Mouse (Mus musculus): ENCODE measurements around the gene Sdhb.

Sdhb gene

DNA sequence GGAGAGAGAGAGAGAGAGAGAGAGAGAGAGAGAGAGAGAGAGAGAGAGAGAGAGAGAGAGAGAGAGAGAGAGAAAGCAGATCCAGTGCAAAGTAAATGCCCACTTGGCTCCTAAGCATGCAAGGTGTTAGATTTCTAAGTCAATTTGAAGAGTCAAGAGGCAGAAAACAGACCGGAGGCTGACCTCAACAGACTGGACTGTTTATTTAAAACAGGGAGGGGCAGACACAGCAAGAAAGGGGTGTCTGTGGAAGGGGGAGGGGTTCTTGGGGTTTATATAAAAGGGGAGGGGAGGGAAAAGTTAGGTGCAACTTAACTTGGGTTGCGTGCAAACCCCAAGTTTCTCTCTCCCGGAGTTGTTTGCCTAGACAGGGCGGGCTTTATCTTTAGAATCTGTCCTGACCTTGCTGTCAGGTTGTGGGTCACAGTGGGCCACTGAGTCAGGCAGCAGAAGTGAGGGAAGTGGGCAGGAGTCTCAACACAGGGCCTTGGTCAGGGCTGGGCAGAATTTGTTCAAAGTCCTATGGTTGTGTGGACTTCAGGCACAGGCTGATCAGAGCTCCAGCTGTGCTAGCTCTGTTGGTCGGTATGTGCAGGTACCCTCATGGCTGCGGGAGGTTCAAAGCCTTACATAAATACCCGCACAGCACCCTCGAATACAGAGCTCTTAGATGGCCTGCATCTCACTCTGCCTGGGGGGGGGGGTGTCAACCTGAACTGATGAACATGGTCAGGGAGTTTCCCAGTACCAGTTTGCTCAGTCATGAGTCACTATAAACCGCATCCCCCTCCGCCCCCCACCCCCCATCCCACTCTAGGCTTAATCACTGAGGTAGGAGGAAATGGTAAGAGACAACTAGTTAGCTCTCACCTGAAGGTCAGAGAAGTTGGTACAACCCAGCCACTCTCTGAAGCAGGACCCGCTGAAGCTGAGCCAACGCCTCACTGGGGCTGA lies 13.2 kb upstream of the Sdhb start:
- ATAC-seq (ENCODE audit: insufficient number of reproducible peaks, low FRiP score, low TSS enrichment): no peak

DNA sequence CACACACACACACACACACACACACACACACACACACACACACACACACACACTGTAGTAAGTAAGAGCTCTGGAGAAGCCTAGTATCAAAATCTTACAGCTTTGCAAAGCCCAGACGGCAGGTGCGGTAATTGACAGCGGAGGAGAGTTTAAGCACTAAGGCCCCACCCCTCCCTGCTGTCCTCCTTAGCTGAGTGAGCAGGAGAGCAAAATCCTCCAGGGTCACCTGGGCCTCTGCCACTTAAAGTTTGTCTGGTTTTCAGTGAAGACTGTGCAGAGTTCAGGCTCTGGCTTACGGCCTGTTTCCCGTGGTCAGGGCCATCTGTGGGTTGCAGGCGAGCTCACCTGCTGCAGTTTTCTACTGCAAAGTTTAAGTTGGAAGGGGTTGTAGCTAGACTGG lies 12.5 kb upstream of the Sdhb start:
- ATAC-seq (ENCODE audit: insufficient number of reproducible peaks, low FRiP score, low TSS enrichment): no peak

DNA sequence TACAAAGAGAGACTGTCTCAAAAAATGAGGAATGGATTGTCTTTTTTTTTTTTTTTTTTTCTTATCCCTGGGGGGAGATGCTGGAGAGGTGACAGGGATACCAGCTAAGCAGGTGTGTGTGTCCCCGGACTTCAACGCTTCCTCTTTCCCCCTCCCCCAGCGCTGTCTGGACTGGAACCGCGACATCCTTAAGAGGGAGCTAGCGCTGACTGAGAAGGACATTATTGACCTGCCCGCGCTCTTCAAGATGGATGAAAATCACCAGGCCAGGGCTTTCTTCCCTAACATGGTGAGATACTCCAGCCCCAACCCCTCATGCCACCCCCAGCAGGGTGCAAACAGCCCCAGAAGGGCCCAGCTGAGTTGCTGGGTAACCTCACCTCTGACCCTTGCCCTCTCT lies 12.0 kb upstream of the Sdhb start:
- ATAC-seq (ENCODE audit: insufficient number of reproducible peaks, low FRiP score, low TSS enrichment): no peak

DNA sequence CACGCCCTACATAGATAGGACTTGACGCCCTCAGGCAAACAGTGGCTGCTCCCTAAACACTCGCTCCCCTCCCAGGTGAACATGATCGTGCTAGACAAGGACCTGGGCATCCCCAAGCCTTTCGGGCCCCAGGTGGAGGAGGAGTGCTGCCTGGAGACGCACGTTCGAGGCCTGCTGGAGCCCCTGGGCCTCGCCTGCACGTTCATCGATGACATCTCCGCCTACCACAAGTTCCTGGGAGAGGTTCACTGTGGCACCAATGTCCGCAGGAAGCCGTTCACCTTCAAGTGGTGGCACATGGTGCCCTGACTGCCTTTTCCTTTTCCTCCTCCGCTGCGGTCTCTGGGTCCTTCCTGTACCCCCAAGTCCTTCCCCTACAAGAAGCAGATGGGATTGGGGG lies 11.4 kb upstream of the Sdhb start:
- no peak for ATAC-seq (ENCODE audit: insufficient number of reproducible peaks, low FRiP score, low TSS enrichment)

DNA sequence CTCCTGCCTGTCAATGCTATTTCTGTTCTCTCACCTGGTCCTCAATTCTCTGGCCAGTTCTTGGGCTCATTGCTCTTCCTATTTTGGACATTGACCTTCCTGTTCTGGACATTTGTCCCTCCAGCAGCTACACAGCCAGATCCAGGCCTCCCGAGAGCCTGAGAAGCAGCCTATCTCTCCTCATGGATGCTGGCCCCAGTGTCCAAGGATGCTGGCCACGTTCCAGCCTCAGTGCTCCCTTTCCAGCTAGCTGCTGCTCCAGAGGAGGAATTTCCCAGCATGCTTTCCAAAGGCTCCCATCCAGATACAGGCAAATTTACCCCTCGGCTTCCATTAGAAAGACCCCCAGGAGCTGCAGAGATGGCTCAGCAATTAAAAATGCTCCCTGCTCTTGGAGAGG lies 10.4 kb upstream of the Sdhb start:
- ATAC-seq (ENCODE audit: insufficient number of reproducible peaks, low FRiP score, low TSS enrichment): no peak

DNA sequence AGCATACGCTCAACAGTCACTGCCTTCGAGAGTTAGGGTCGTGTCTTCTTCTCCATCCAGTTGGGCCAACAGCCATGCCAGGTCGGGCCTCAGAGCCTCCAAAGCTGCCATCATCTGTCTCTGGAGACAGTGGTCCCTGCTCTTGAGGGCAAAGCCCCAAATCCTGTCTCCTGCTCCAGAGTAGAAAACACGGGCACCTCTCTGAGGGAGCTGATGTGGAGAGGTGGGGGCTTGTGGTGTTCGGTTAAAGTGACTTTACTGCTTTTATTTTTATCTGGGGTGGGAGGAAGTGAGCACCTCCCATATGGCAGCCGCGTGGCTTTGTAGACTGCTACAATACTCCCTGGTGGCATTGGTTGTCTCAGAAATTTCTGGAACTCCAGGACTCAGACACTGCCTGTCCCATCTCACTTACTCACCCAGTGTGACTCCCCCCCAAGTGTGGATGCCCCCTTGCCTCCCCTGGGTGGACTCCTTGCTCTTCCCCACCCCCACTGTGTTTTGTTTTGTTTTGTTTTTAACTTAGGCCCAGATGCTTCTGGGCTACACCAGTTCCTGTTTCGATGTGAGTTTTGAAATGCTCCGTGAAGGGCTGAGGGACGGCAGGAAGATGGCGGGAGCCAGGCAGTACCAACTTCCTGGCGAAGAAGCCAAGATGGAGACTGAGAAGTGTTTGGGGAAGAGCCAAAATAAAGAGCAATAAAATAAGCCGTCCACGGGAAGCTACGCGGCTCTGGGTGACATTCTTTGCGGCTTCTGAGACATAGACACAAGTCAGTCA lies 9.0 kb upstream of the Sdhb start:
- ATAC-seq (ENCODE audit: insufficient number of reproducible peaks, low FRiP score, low TSS enrichment): no peak

DNA sequence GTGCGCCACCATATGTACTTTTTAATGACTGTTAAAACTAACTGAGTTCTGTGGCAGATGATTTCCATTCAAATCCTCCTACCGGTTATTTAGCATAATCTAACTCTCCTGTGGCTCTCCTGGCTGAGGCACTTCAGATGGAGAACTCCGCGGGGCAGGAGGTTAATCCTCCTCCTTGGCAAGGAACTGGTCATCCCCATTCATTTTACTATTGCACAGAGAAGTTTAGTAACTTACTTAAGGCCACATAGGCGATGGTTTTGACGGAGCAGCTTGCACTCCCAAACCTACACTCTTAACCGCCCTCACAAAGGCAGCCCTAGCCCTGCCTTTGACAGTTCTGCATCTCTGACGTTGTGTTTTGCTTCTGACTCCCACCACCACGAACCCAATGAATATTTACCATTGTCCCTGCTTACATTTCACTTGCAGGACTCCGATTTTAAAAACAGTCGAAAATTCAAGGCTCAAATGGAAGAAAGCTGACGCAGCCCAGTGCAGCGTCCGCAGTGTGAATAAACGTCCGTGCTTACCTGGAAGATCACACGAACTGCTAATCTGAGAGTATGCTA lies 3.8 kb upstream of the Sdhb start:
- no peak for ATAC-seq (ENCODE audit: insufficient number of reproducible peaks, low FRiP score, low TSS enrichment)

DNA sequence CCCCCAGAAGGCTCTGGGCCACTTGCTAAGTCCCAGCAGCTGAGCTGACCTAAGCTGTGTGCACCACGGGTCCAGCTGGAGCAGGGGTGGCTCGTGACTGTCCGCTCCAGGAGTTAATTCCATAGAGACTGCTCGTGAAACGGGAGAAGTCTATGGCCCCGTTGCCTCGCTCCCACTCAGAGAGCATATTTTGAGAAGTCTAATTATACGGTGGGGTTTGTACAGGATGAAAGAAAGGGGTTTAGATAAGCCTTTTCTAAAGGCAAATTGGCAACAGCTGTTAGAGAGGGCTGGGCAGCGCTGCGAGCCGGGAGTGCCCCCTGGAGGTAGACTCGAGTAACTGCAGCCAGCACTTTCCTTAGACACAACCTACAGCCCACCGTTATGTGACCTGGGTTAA lies 3.3 kb upstream of the Sdhb start:
- ATAC-seq (ENCODE audit: insufficient number of reproducible peaks, low FRiP score, low TSS enrichment): no peak

DNA sequence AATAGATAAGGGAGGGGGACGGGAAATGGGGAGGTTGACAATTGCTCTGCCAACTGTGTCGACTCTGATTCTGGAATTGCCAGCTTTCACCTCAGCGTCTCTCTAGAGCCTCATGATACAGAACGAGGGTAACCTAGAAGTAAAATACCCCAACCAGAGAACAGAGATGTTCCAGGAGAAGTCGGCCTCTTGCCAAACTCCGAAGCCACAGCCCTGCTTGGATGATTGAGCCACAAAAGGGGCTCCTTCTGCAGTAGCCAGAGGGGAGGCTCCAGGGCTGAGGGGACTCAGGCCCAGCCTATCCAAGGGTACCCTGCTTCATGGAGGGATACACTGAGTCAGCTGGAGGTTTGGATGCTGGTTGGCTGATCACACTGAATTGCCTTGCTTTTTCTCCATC lies 2.7 kb upstream of the Sdhb start:
- ATAC-seq (ENCODE audit: insufficient number of reproducible peaks, low FRiP score, low TSS enrichment): no peak

DNA sequence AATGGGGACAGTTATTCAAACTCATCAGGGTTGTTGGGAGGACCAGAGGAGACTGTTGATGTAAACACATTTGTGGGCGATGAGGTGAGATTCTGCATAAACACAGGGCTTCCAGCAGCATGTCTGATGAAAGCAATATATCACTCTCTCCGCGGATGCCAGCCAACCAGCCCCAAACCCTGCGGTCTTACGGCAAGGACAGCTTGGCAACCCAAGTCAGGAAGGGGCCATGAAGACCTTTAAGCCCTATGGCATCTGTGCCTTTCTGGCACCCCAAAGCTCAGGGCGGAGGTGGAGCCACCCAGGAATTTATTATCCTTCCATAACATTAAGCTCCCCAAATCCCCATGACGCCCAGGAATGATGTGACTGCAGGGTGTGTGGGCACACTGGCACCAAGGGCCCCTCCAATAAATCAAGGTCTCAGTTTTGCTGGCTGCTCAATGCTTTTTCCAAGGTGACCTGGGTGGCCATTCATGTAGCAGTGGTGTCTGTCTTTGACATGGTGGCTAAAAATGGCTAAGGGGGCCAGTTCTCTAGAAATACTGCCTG lies 1.8 kb upstream of the Sdhb start:
- ATAC-seq (ENCODE audit: insufficient number of reproducible peaks, low FRiP score, low TSS enrichment): no peak

DNA sequence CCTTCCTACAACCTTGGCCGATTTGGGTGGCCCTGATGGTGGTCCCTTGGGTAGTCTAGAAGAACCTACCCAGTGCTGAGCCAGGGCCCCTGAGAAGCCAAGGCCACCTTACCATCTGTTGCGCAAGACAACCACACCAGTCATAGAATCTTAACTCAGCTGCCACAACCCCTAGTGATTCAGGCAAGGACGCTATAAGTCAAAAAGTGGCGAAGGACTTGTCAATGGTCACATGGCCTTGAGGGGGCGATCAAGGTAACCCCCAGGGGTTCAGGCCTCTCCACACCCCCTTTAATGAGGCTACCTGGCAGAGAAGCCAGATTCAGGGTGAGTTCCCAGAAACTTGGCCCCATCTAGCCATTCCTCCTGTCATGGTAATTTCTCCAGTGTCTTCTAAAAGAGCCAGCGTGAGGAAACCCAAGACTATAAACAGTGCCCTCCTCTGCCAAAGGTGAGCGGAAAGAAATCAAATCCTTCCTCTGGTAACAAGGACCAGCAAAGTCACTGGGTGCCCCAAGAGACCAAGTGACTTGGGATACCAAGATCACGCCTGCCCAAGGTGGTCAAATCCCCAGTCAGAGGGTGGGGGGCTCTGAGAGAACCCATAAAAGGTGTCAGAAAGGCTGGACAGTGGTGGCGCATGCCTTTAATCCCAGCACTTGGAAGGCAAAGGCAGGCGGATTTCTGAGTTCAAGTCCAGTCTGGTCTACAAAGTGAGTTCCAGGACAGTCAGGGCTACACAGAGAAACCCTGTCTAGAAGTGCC lies 1.1 kb upstream of the Sdhb start:
- no peak for ATAC-seq (ENCODE audit: insufficient number of reproducible peaks, low FRiP score, low TSS enrichment)

DNA sequence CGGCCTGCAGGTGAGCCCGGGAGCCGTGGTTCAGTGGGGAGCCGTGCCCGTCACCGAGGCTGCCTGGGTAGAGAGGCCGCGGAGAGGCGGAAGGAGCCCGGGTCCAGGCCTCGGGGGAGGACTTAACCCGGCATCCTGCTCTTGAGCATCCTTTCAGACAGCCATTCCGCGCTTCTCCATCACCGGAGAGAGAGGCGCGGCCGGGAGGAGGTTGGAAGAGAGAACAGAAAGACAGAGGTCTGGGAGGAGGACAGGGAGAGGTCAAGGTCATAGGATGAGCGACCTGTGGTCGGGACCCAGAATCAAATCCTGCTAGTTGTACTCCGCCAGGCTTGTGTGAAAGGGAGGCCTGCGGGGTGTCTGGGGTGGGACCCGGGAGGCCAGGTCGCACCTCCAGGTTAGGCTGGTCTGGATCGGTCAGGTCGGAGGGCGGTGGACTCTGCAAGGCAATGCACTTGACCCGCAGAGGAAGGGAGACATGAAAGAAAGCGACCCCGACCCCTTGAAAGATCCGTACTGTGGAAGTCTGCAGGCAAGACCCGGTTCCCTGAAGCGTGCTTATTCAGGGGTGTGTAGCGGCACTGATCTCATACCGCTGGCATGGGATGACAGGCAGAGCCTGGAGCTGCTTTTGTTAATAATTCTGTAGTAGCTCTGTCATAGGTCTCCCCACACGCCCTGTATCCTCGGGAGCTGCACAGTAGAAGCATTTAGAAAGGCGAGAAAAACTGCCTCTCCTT lies 634 bp downstream of the Sdhb start:
- 0 out of 2 replicates have a peak, but pooled peaks have one; percentile 9 for ATAC-seq (ENCODE audit: insufficient number of reproducible peaks, low FRiP score, low TSS enrichment)

DNA sequence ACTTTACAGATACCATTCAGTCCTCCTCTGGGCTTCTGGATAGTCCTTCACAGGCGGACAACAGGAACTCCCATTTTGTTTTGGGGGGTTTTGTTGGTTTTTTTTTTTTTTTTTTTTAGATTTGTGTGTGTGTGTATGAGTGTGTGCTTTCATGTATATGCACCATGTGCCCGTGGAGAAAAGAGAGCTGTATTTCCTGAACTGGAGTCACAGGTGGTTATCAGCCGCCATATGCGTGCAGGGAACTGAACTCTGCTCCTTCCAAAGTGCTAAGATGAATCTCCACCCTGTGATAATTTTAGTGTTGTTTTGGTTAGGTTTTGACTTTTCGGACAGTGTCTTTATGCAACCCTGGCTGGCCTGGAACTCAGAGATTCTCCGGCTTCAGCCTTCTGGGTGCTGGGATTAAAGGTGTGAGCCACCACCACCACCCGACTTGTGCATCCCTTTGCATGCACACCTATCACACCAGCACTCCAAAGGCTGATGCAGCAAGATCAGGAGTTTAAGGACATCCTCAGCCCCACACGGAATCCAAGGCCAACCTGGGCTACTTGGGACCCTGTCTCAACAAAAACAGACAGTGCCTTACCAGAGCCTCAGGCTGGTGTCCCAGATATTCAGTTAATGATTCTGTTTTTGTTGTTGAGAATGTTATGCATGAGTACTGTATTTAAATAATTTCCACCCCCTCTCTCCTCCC lies 1.4 kb downstream of the Sdhb start:
- ATAC-seq (ENCODE audit: insufficient number of reproducible peaks, low FRiP score, low TSS enrichment): no peak

DNA sequence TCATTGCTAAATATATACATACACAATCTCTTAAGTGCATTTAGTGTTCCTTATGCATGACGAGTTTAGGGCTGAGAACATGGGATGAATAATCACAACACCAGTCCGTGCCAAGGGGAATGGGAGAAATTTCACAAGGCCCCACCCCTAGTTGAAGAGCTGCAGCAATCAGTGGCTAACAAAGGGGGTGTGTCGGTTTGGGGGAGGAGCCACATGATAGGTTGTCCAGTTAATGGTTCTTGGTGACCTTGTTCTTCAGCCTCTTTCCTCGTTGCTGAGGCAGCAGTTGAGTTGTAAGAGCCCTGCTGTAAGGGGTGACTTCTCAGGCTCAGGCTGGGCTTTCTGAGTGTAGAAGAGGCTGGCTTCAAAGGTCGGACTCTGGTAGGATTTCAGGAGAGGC lies 1.9 kb downstream of the Sdhb start:
- ATAC-seq (ENCODE audit: insufficient number of reproducible peaks, low FRiP score, low TSS enrichment): no peak

DNA sequence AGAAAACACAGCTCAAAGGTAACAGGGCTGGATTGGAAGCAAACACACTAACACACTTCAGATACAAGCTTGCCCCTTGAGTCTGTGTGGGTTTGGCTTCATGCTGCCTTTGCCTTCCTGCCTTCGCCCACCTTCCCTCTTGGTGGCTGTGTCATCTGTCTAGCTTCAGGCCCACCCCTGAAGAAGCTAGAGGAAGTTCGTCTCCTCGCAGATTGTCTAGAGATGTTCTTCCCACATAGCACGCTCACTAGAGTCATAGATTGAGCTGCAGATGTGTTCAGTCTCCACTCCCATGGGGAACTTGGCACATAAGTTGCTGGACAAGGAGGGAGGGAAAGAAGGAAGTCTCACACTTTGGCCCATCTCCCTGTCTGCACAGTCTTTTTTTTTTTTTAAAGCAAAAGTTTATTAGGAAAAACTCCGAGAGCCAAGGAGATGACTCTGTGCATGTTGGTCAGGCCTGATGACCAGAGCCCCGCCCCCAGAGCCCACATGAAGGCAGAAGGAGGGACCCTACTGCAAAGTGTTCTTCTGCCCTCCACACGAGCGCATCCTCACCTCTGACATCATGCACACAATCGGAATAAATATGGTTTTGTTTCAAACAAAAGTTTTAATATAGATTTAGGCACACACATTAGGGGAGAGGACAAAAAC lies 3.1 kb downstream of the Sdhb start:
- ATAC-seq (ENCODE audit: insufficient number of reproducible peaks, low FRiP score, low TSS enrichment): no peak

DNA sequence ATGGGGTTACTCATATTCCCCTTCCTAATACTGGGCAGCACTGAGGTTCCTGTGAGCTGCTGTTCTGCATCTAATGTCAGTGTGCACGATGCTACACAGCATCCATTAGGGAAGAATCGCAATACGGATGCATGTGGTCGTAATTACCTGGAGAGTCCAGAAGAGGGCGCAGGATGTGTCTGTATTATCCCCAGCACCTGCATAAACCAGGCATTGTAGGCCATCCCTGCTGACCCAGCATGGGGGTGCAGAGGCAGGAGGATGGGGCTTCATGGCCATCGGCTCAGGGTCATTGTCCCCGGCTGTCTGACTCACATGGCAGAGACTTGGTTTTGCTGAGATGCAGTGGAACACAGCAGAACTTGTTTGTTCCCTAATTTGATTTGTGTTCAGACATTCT lies 3.6 kb downstream of the Sdhb start:
- ATAC-seq (ENCODE audit: insufficient number of reproducible peaks, low FRiP score, low TSS enrichment): no peak

DNA sequence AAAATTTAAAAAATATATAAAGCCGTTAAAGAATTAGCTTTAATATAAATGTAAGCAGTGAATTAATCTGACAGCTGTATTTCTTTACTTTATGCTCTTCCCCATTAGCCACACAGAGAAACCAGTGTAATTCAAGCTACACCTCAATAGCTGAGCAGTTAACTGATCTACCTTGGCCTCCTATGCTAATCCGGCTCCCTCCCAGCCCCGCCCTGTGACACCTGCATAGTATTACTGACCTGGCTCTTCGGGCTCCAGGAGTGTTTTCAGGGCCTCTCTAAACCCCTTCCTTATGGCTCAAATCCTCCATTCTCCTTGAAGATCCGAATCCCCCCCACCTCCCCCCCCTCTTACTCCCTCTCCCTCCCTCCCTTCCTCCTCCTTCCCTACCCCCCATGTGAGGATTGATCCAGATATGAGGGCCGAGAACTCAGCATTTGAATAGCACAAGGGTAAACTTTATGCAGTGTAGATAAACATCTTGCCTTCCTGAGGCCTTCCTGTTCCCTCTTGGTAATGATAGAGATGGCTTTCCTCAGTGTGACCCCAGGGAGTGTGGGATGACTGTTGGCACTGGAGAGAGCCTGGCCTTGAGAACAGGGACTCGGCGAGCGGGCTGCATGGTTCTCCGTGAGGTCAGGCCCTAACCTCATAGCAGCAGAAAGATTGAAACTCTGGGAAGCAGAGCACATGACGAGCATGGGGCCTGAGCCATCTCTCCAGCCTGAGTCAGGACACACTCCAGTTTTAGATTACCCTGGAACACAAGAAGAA lies 6.6 kb downstream of the Sdhb start:
- no peak for ATAC-seq (ENCODE audit: insufficient number of reproducible peaks, low FRiP score, low TSS enrichment)

DNA sequence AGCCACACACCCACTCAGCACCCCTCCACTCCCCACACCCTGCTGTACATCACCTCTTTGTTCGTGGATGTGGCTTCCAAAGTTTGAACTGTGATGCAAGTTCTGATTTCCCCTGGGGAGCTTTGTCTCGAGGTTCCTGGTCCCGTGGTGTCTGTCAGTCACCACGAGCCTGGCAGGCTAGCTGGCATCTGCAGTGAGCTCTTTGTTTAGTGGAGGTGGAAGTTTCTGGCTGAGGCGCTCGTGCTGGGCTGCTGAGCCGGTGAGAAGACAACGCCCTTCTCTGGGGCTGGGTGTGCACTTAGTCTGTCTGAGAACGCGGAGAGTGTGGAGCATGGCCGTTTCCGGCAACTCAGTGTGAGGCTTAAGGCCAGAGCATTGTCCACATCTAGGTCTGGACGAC lies 10.7 kb downstream of the Sdhb start:
- no peak for ATAC-seq (ENCODE audit: insufficient number of reproducible peaks, low FRiP score, low TSS enrichment)
